Mouse (Mus musculus) gastrocnemius, adult 18-20 months (tissue): ENCODE data around the gene Phldb2. TPM values are rescaled to one million over a fixed set of nuclear protein-coding genes. Genes with fewer than 3 reads are reported as not detected.

Source experiments
- DNase-seq: peaks from one replicate; pipeline ENCODE4 v3.0.0; 2021; ENCODE audit warnings: low spot score
- total RNA-seq, 2 experiments: library from RNA; stranded (reverse); gene quantifications; 2 replicates each; pipeline ENCODE4 v1.2.3; 2021

Phldb2 gene
- total RNA-seq, 2 experiments from 2014 or later: 4.8 to 9.2 TPM

DNA sequence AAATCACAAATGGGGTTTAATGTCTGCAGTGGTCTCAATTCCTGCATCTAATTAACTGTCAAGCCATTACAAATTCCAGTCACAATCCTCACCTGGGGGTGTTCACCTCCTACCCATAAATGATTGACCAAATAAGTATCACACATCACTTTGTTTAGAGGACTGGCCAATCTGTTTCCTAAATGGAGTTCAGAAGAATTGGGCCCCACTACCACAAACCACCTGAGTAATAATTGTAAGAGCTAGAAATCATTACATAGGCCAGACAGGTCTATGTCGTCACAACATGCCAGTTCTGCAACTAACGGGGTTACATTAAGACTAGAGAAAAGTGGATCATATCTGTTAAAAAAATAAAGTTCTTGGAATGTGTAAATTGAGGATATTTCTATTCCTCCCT lies 1.4 kb downstream of the Phldb2 start:
- no peak for DNase-seq

GRCm38 (mm10) chr16:45946335-45946734 lies 7.1 kb downstream of the Phldb2 start:
- no peak for DNase-seq

- no peak for DNase-seq
These were observed 7.7 kb downstream of the Phldb2 start for GRCm38 (mm10) chr16:45945649-45946048.

DNA sequence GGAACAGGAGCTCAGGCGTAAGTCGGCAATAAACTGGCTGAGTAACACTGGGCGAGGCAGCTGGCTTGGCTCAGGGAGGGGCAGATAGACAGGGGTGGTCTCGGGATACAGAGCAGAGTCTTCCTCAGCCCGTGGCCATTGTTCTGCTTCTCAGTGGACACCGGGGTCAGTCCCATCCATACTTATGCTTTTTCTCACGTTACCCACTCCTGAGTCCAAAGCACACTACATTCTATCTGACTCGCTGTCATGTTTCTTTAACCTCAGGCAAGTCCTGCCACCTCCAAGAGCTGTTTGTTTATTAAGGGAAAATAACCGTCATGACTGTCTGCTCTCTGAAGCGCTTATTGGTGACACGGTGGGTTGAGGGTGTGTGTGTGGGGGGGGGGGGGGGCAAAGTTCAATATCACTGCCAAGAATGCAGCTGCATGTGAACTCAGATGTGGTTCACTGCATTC lies 8.2 kb downstream of the Phldb2 start:
- no peak for DNase-seq

DNA sequence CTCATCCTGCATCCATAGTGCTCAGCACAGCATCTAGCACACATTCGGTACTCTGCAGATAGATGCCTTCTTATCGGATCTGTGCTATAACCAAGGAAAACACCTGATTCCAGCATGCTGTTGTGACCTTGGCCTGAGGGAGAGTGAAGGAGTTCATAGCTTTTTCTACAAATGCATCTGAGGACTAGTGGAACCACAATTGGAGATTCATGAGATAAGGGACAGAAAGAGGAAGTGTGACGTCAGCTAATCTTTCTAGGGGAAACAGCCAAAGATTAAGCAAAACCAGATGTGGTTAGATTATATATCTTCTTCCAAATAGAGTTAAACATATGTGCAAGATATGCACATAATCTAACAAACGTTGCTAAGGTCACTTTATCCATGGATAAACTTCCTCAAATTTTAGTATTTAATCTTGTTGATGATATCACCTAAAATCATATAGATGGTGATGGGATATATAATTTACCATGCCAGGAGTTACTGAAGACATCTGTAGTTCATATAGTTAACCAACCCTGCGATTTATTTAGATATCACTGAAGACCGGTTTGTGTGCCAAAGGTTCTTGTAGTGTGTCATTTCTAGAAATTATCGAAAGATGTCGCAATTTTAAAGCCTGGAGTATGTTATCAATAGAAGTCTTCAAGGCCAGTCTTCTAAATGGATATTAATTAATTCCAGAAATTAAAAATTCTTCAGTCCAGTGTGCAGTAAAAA lies 11.1 kb downstream of the Phldb2 start:
- DNase-seq: no peak

- no peak for DNase-seq
These were observed 12.7 kb downstream of the Phldb2 start for GRCm38 (mm10) chr16:45940701-45941100.

DNA sequence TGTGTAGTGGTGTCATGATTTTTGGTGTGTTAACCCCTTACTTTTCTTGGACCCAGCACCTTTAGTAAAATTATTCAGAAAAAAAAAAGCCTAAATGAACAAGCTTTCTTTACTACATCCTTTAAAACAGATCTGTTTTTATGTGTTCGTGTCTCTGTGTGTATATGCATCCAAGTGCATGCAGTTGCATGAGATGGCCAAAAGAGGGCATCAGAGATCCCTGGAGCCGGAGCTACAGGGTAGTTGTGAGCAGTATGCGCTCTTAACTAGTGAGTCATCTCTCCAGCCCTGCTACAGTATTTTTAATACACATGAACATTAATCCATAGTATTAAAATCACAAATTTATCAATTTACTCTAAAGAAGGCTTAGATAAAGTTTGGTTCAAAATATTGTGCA lies 14.0 kb downstream of the Phldb2 start:
- DNase-seq: no peak

DNA sequence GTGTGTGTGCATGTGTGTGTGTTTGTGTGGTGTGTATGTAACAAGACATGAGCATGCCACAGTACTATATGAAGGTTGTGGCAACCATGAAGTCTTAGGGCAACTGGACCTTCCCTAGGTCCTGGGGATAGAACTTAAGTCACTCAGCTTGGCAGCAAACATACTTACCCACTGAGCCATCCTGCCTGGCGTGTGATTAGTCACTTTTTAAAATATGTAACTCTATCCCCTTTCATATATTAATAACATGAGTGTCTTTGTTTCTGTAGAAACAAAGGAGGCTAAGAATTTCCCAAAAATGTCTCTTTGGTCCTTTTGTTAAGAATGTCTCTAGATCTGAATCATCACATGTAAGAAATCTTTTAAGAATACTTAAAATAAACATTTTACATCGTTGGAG lies 16.0 kb downstream of the Phldb2 start:
- DNase-seq: no peak

DNA sequence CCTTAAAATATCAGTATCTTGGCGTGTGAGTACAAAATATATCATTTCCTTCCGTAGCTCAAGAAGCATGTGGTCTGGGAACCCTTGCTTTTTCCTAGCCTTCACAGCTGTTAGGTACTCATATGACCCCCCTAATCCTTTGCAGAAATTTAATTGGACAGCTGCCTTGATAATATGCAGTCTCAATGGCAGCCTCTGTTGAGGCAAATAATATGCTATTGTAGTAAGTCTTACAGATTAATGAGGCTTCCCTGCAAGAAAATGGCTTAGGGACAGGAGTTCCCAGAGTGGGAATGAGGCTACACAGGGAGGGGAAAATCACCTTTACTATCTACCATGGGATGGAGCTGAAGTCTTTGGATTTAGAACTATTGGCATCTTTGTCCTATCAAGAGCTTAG lies 16.9 kb downstream of the Phldb2 start:
- DNase-seq: no peak

GRCm38 (mm10) chr16:45935956-45936483 lies 17.4 kb downstream of the Phldb2 start:
- DNase-seq: no peak

- no peak for DNase-seq
These were observed 18.5 kb downstream of the Phldb2 start for GRCm38 (mm10) chr16:45934721-45935407.

DNA sequence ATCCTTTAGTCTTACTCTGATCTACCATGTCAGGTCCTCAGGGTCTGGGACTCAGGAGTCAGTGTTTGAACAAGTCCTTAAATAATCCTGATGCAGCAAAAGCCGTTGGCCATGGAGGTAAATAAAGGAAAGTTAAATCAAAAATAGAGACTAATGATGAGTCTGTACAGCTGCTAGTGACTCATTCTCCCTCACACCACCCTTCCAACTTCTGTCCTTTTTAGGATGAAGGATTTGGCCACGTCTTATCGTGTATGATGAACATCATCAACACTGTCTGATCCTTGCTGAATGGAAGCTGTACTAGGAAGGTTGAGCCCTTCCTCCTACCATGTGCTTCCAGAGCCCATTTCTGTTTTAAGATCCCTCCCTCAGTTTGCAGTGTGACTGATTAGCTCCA lies 23.1 kb downstream of the Phldb2 start:
- DNase-seq: no peak

GRCm38 (mm10) chr16:45928090-45928489 lies 25.3 kb downstream of the Phldb2 start:
- no peak for DNase-seq

- DNase-seq: peak; percentile 14
These were observed 25.8 kb downstream of the Phldb2 start for GRCm38 (mm10) chr16:45927601-45928000.

DNA sequence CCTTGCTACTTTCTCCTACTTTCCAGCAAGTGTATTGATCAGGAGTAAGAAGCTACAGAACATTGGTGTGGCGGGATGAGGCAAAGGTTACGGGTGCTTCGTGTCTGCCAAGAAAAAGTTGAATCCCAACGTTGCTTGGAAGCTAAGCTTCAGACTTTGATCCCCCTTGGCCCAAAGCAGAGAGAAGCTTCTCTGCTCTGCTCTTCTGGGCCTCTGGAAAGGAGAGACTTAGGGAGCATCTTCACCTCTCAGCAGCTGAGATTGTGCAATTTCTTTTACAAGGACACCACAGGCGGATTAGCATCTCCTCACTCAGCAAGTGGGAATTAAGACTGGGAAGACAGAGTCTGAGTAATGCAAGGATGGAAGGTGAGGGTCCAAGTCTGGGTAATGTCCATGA lies 26.5 kb downstream of the Phldb2 start:
- peak; percentile 5 for DNase-seq

DNA sequence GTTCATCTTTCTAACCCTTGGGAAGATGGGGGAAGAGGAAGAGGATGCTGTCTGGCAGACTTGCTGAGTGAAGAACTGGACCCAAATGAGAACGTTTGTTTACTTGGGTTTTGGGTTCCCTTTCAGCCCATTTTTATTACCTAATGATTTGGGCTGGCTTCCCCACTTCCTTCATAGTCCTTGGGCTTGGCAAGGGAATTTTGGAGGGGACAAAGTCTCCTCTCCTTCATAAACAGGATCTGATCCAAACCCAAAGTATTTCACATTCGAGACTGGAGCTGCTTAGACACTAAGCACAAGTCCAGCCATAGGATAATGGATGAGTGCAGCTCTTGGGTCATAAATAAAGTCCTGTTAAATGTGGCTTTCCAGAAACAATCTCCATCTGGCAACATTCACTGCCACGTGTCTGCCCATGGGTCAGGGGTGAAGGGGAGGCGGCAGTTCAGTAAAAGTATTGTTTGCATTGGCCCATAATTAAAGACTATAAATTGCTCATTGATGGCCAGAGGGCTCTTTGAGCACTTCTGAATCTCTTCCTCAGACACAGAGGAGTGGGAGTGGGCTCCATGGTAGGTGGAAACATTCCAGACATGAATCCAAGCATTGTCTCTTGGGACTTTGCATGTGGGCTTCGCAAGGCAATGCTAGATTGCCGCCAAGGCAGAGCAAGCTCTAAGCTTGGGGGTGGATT lies 29.5 kb downstream of the Phldb2 start:
- peak; percentile 26 for DNase-seq

- peak; percentile 44 for DNase-seq
These were observed 30.7 kb downstream of the Phldb2 start for GRCm38 (mm10) chr16:45922546-45923229.

- no peak for DNase-seq
These were observed 33.8 kb downstream of the Phldb2 start for GRCm38 (mm10) chr16:45919572-45919971.

GRCm38 (mm10) chr16:45903595-45903994 lies 49.8 kb downstream of the Phldb2 start:
- DNase-seq: no peak

DNA sequence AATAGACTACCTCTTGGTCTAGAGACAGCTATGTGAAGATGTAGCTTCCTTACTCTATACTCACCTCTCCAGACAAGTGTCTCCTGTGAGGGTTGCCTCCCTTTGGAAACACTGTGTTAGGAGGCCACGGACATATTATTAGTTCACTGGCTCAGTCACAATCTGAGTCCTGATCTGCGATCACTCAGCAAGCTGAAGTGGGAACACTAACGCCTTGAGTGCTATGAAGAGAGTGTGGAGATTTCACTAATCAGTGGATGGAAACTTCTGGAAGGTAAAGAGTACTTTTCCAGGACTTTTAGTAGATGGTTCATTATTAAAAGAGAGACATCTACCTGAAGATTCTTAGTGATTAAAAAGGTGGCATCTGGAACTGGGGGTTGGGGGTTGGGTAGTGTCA lies 54.9 kb downstream of the Phldb2 start:
- no peak for DNase-seq

- DNase-seq: no peak
These were observed 56.8 kb downstream of the Phldb2 start for GRCm38 (mm10) chr16:45896587-45896986.

- DNase-seq: no peak
These were observed 58.4 kb downstream of the Phldb2 start for GRCm38 (mm10) chr16:45894998-45895397.
